Mouse (Mus musculus) ES-E14 (cell line): ENCODE measurements around the gene St3gal3.

Source experiments
- CHD2 ChIP-seq: IDR thresholded peaks from 2 replicates; pipeline ENCODE4 v1.6.1; 2014; ENCODE audit warnings: mild to moderate bottlenecking, low read depth, low read length, inconsistent platforms
- HCFC1 ChIP-seq: IDR thresholded peaks from 2 replicates; pipeline ENCODE4 v1.6.1; 2012; ENCODE audit warnings: low read length, inconsistent platforms, borderline replicate concordance; ENCODE audit not compliant: insufficient read depth
- ZC3H11A ChIP-seq: IDR thresholded peaks from 2 replicates; pipeline ENCODE4 v1.6.1; 2012; ENCODE audit warnings: low read depth, mild to moderate bottlenecking, inconsistent platforms, low read length, borderline replicate concordance
- ZNF384 ChIP-seq: IDR thresholded peaks from 2 replicates; pipeline ENCODE4 v1.6.1; 2012; ENCODE audit warnings: low read depth, low read length, inconsistent platforms

DNA sequence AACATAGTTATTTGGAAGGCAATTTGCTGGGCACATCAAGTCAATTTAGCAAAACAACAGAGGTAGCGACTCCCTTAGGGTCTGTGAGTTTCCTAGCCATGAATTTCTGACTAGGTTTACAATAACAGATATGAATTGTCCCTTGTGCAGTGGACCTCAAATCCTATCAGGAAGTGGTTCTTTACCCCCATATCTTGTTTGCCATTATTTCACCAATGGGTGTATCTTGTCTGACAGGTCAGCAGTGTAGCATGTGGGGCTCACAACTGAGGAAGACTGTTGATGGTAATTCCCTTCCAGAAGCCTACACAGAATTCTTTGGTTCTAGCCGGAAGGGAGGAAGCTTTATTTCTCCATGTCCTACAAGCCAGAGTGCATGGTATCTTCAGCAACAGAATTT, 213.4 kb downstream of the St3gal3 start:
- no peak for TF ChIP-seq HCFC1
- no peak for TF ChIP-seq ZC3H11A
- TF ChIP-seq ZNF384, result no peak
- TF ChIP-seq CHD2, result no peak
